Mouse (Mus musculus) spleen, adult 2 months (tissue): Measurements from ENCODE around the gene Lin37. TPM values are rescaled to one million over a fixed set of nuclear protein-coding genes. Genes with fewer than 3 reads are reported as not detected.

Source experiments
- DNase-seq, 2 experiments: peaks; one replicate each; pipeline versions ENCODE4 v3.0.0 to v3.0.0-alpha.2; 2012 to 2021; ENCODE audit warnings: low spot score in 2 of 2, low read depth in 1 of 2
- H3K27ac ChIP-seq: fragments of 200-500 bp; 2 replicates; pipeline ENCODE4 v1.5.1; 2012; ENCODE audit warnings: low read length, inconsistent platforms; ENCODE audit not compliant: insufficient read depth
- H3K27me3 ChIP-seq: fragments of 200-500 bp; 2 replicates; pipeline ENCODE4 v1.6.1; 2012; ENCODE audit warnings: mild to moderate bottlenecking, moderate library complexity, low read length, inconsistent platforms; ENCODE audit not compliant: control insufficient read depth, insufficient read depth
- H3K36me3 ChIP-seq: fragments of 200-500 bp; 2 replicates; pipeline ENCODE4 v1.6.1; 2012; ENCODE audit warnings: mild to moderate bottlenecking, low read length, inconsistent platforms; ENCODE audit not compliant: control insufficient read depth, insufficient read depth
- H3K4me1 ChIP-seq: fragments of 200-500 bp; 2 replicates; pipeline ENCODE4 v1.6.1; 2011; ENCODE audit warnings: inconsistent platforms; ENCODE audit not compliant: control insufficient read depth, insufficient read depth, insufficient read length
- H3K4me3 ChIP-seq: fragments of 200-500 bp; 2 replicates; pipeline ENCODE4 v1.5.1; 2011; ENCODE audit warnings: mild to moderate bottlenecking, inconsistent platforms; ENCODE audit not compliant: insufficient read depth, insufficient read length; ENCODE audit errors: extremely low read depth
- CTCF ChIP-seq: fragments of 200-500 bp; IDR thresholded peaks from 2 replicates; pipeline ENCODE4 v1.5.1; 2011; ENCODE audit warnings: mild to moderate bottlenecking, inconsistent platforms; ENCODE audit not compliant: insufficient read depth, insufficient read length, insufficient replicate concordance; ENCODE audit errors: extremely low read depth
- POLR2A ChIP-seq: fragments of 200-500 bp; IDR thresholded peaks from 2 replicates; pipeline ENCODE4 v1.6.1; 2011; ENCODE audit warnings: low read depth, low read length, inconsistent platforms
- WGBS: fragments of 180-500 bp; shearing (Covaris S2); methylation state at CpG from one replicate; pipeline ENCODE4 v1.1.7; 2018; 5-methylcytosine and 5-hydroxymethylcytosine counted together
- polyA plus RNA-seq: library from polyadenylated mRNA; depleted of rRNA; stranded (reverse); fragments of >200 nt; gene quantifications from 2 replicates; pipeline ENCODE4 v1.2.3, GENCODE M21; 2012

The Lin37 gene
- polyA plus RNA-seq, 1 experiment, result 34.9 TPM

- DNase-seq, result peak in 1 of 2 experiments; percentile 48
- Histone ChIP-seq H3K27me3 (no peaks in the 10 kb centered on the region), H3K4me3 (no peak overlapping the region), H3K27ac (no peak overlapping the region), H3K4me1 (no peaks in the 10 kb centered on the region), H3K36me3 (no peaks in the 10 kb centered on the region)
- WGBS, result 4% methylated on average over 16 of the region's 16 CpGs
- no peak for TF ChIP-seq CTCF
- no peak for TF ChIP-seq POLR2A
These were observed 40.3 kb upstream of the Lin37 start for GRCm38 (mm10) chr7:30599933-30600353.

GRCm38 (mm10) chr7:30598786-30599185 is 39.1 kb upstream of the Lin37 start, which contains the start of gene Zbtb32:
Gene Zbtb32, minus strand, starts transcription at chr7:30598909.
- WGBS, result 93% methylated on average over 12 of the region's 12 CpGs

DNA sequence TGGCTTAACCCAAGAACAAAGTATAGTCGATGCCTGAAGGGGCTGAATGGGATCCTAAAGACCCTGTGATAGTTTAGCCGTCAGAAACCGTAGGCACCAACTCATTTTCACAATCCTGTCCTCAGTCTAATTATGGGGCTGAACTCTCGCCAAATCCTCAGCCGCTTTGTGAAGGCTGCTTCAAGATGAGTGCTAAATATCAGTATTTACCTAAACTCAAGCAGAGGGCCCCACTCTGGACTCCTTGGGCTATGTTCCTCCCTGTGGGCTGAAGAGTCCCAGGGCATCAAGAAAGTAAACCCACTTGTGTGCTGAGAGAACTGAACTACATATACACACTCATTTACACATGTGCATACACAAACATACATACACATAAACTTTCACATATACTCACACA is 37.2 kb upstream of the Lin37 start:
- Histone ChIP-seq H3K36me3 (no peaks in the 10 kb centered on the region), H3K27me3 (no peaks in the 10 kb centered on the region), H3K4me3 (no peak overlapping the region), H3K4me1 (peaks cover 10% of the 10 kb centered on the region; the same call in 1 of the 2 replicates), H3K27ac (no peak overlapping the region)
- no peak for DNase-seq
- TF ChIP-seq POLR2A, result no peak
- no peak for TF ChIP-seq CTCF
- WGBS, result 81% methylated on average over 5 of the region's 5 CpGs

More at GRCm38 (mm10) chr7:30598786-30599185, 39.1 kb upstream of the Lin37 start, which contains the start of gene Zbtb32:
- Histone ChIP-seq H3K36me3 (no peaks in the 10 kb centered on the region), H3K27me3 (no peaks in the 10 kb centered on the region), H3K4me1 (peaks cover 6% of the 10 kb centered on the region; the same call in 1 of the 2 replicates), H3K4me3 (no peak within 1 kb of the TSS), H3K27ac (no peak within 1 kb of the TSS)
- TF ChIP-seq CTCF, result no peak
- TF ChIP-seq POLR2A, result no peak
- DNase-seq, result no peak

DNA sequence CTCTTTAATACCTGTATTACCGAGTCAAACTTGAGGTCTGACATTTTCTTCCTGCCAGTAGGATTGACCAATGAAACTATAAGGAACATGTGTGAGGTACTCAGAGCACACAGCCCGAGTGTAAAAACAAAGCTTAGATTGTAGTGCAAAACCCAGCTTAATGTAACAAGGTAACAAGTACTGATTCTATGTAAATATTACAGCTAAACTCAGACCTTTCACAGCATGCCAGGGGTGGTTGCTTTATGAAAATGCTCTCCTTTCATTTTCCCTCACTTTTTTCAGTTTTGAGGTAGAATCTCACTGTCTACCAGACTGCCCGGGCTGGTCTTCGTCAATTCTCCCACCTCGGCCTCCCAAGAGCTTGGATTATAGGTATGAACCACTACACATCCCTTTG is 36.5 kb upstream of the Lin37 start:
- Histone ChIP-seq H3K27ac (no peak overlapping the region), H3K4me1 (peaks cover 10% of the 10 kb centered on the region; the same call in 1 of the 2 replicates), H3K36me3 (no peaks in the 10 kb centered on the region), H3K4me3 (no peak overlapping the region), H3K27me3 (no peaks in the 10 kb centered on the region)
- 81% methylated on average over 5 of the region's 5 CpGs for WGBS
- TF ChIP-seq POLR2A (no peak), CTCF (no peak)
- no peak for DNase-seq

GRCm38 (mm10) chr7:30594510-30595024 is 34.9 kb upstream of the Lin37 start:
- H3K4me3 ChIP-seq, result no peak overlapping the region
- no peaks in the 10 kb centered on the region for H3K36me3 ChIP-seq
- peak overlapping the region; percentile 57 for H3K27ac ChIP-seq
- no peak for TF ChIP-seq POLR2A
- TF ChIP-seq CTCF, result no peak
- whole genome bisulfite sequencing, result 45% methylated on average over 4 of the region's 4 CpGs
- H3K27me3 ChIP-seq, result no peaks in the 10 kb centered on the region
- peaks cover 14% of the 10 kb centered on the region for H3K4me1 ChIP-seq
- no peak for DNase-seq

DNA sequence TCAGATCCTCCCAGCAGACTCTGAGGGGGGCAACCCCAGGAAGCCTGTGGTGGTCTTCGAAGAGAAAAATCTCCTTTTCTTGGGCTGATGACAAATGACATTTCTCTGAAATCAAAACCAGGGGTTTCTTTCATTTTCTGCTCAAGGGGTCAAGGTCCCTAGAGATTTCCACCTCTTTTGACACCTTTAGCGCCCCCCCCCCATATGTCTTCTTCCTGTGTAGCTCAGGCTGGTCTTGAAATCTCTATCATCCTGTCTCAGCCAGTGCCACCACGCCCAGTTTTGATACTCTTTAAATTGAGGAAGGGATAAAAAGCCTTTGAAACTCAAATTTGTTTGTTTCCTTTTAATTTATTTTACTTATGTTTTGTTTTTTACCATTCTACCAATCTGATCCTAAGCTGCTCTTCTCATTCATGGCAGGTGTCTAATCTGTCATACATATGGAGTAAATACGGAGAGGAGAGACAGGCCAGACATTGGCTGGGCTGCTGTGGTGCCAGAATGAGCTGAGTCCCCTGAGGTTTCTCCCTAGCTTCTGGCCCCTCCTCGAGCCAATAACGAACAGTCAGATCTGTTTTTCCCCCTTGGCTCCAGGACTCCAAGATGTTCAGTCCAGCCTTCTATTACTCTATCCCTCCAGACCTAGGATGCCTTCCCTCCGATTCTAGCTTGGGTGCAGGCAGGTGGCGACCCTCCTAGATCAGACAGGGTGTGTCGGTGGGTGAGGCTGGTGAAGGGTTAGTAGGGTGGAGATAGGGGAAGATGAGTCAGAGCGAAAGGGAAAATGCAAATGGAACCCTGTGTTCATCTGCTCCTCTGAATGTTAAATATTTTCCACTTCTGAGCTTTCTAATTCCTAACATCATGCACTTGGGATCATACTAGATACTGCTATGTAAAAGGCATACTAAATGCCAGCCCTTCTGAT is 34.2 kb upstream of the Lin37 start:
- TF ChIP-seq POLR2A, result no peak
- TF ChIP-seq CTCF, result no peak
- Histone ChIP-seq H3K27me3 (no peaks in the 10 kb centered on the region), H3K27ac (peak overlapping the region; percentile 80), H3K4me3 (no peak overlapping the region), H3K4me1 (peaks cover 15% of the 10 kb centered on the region), H3K36me3 (no peaks in the 10 kb centered on the region)
- no peak for DNase-seq
- 62% methylated on average over 10 of the region's 10 CpGs for WGBS
